Mouse (Mus musculus): ENCODE results near the gene Micu1. TPM values are rescaled to one million over a fixed set of nuclear protein-coding genes. Genes with fewer than 3 reads are reported as not detected.

Gene Micu1
- polyA plus RNA-seq, 1 experiment from 2014 or later: 40.4 TPM

DNA sequence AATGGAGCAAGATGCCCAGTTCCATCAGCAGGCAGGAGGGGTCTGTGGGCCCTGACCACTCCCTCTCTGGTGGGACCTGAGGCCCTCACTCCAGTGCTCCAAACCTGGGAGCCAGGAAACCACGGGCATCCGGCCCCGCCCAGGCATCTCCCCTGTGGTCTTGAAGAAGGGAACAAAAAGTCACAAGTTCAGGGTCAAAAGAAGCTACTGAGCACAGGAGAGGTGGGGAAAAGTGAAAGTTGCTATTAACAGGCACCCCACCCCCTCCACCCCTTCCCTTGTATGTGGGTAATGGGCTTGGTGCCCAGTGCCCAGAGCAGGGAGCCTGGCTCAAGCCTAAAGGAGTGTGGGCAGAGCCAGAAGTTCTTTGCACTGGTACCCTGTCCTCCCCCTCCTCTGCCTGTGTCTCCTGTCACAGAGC, 194.6 kb downstream of the Micu1 start:
- H3K9me3 ChIP-seq (replicated peaks): no peaks in the 10 kb centered on the region
- peak overlapping the region; percentile 72 for H3K27ac ChIP-seq
- H3K9ac ChIP-seq: no peak overlapping the region
- no peaks in the 10 kb centered on the region for H3K27me3 ChIP-seq (replicated peaks)
- H3K4me2 ChIP-seq: no peak overlapping the region
- H3K4me3 ChIP-seq: no peak overlapping the region
- H3K36me3 ChIP-seq: peaks cover 68% of the 10 kb centered on the region
- peaks cover 74% of the 10 kb centered on the region for H3K4me1 ChIP-seq
- no peak for ATAC-seq
- WGBS (ENCODE audit: insufficient replicate concordance): 35% methylated on average over 3 of the region's 3 CpGs

DNA sequence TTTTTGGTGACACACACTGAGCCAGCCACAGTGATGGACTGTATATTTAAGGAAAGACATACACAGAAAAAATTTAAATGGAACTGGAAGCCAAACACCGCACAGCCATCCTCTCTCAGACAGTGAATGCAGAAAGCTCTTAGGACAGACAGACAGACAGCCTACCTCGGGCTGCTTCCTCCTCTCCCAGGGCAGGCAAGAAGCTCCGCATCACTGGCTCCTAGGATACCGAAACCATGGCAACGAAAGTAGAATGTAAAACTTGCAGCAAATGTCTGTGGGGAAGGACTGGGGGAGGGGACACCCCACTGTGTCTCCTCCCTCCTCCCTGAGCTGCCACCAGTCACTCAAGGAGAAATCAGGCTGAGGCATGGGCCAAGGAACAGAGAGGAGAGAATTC, 195.2 kb downstream of the Micu1 start:
- Histone ChIP-seq H3K27ac (peak overlapping the region; percentile 72), H3K36me3 (peaks cover 62% of the 10 kb centered on the region), H3K4me1 (peaks cover 74% of the 10 kb centered on the region), H3K4me2 (no peak overlapping the region), H3K9me3 (replicated peaks) (no peaks in the 10 kb centered on the region), H3K9ac (no peak overlapping the region), H3K4me3 (no peak overlapping the region), H3K27me3 (replicated peaks) (no peaks in the 10 kb centered on the region)
- WGBS (ENCODE audit: insufficient replicate concordance): 63% methylated on average over 5 of the region's 5 CpGs
- no peak for ATAC-seq

DNA sequence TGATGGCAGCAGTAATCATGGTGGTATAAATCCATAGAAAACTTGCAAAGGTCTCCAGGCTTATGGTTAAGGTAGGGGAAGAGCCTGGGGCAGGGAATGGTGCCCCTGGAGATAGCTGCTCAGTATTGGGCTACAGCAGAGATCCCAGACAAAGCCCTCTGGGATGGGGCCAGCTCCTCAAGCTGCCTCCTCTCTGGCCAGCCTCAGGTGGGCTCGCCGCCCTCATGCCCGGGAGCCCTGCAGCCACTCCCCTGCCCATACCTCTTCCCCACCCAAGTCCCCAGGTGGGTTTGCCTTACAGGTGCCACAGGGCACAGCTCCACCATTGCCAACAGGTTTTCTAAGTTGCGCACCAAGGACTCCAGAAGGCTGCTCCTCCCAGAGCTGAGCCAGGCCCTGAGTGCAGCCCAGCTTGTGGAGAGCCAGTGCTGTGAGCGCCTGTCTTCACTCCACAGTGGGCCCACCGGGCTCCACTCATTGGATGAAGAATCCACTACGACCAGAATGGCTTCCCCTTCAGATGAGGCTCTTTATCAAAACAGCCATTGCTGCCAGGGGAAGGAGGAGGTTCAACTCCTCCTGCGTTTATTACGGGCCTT, 196.0 kb downstream of the Micu1 start:
- Histone ChIP-seq H3K4me1 (peaks cover 80% of the 10 kb centered on the region), H3K27me3 (replicated peaks) (no peaks in the 10 kb centered on the region), H3K36me3 (peaks cover 54% of the 10 kb centered on the region), H3K9me3 (replicated peaks) (no peaks in the 10 kb centered on the region), H3K4me3 (0 out of 2 replicates have a peak overlapping the region, but pooled peaks have one; percentile 45), H3K9ac (peak overlapping the region; percentile 81), H3K27ac (peak overlapping the region; percentile 100), H3K4me2 (peak overlapping the region; percentile 74)
- no peak for ATAC-seq
- WGBS (ENCODE audit: insufficient replicate concordance): 66% methylated on average over 9 of the region's 9 CpGs

DNA sequence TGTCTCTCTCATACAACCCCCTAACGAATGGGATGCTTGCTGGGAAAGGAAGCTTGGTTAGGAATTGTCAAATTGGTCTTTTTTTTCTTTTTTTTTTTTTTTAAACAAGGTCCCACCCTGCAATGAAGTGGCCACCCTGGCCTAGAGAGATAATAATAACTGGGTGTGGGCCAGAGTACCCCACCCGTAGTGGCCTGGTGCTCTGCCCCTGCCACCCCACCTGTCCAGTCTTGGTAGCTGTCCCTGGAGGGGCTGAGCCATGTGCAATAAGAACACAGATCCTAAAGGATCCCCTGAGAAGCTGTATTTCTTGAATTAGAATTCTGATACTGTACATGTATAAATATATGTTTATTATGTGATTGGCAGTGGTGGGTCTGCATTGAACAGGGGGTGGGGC, 196.7 kb downstream of the Micu1 start:
- ATAC-seq: peak; percentile 60
- peak overlapping the region; percentile 45 for H3K4me3 ChIP-seq
- 19% methylated on average over 2 of the region's 2 CpGs for WGBS (ENCODE audit: insufficient replicate concordance)
- no peaks in the 10 kb centered on the region for H3K9me3 ChIP-seq (replicated peaks)
- H3K36me3 ChIP-seq: peaks cover 47% of the 10 kb centered on the region
- peak overlapping the region; percentile 100 for H3K27ac ChIP-seq
- H3K9ac ChIP-seq: peak overlapping the region; percentile 81
- peaks cover 79% of the 10 kb centered on the region for H3K4me1 ChIP-seq
- no peaks in the 10 kb centered on the region for H3K27me3 ChIP-seq (replicated peaks)
- peak overlapping the region; percentile 74 for H3K4me2 ChIP-seq

DNA sequence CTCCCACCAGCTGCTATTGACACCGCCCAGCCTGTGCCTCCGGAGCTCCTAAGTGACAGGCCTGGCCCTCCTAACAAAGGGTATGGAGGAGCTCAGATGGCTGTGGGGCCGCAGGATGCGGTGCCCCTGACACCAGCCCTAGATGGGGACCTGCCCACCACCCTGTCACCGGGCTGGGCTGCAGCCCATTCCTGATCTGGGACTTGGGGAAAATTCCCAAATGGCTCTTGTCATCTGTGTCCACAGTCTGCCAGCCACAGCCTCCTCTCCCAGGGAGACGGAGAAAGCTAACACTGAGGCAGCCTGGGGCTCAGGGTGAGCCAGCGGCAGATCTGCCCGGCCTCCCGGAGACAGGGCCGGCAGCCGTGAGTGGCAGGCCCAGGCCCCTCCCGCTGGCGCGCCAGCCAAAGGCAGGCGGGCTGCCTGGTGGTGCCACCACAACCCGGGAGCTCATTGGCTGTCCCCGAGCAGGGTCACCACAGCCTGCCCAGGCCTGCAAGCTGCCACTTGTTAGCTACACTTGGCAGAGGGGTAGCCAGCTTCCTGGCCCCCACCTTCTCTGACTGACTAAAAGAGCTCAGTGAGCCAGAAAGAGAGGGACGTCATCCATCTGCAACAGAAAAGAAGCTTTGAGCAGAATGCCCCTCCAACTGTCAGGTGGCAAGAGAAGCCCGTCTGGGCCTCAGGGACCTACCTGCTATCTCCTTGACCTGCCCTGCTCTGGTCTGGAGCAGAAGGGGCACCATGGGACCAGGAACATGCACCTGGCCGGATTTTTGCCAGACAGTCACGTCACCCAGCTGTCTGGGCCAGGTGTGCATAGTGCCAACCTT, 197.3 kb downstream of the Micu1 start:
- ATAC-seq: peak; percentile 93
- peak overlapping the region; percentile 74 for H3K4me2 ChIP-seq
- no peaks in the 10 kb centered on the region for H3K27me3 ChIP-seq (replicated peaks)
- H3K36me3 ChIP-seq: peaks cover 41% of the 10 kb centered on the region
- peak overlapping the region; percentile 81 for H3K9ac ChIP-seq
- peak overlapping the region; percentile 45 for H3K4me3 ChIP-seq
- H3K4me1 ChIP-seq: peaks cover 73% of the 10 kb centered on the region
- WGBS (ENCODE audit: insufficient replicate concordance): 11% methylated on average over 21 of the region's 21 CpGs
- peak overlapping the region; percentile 100 for H3K27ac ChIP-seq
- H3K9me3 ChIP-seq (replicated peaks): no peaks in the 10 kb centered on the region

DNA sequence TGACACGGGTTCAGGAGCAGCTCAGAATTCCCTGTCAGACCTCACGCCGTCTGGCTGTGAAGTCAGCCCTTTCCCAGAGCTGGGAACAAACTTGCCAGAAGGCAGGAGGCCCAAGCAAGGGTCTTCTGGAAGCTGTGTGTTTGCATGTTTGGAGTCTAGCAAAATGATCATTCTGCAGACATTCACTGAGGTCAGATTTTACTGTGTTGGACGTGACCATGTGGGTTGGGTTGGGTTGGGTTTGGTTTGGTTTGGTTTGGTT, 197.8 kb downstream of the Micu1 start:
- peak overlapping the region; percentile 81 for H3K9ac ChIP-seq
- 57% methylated on average over 4 of the region's 4 CpGs for WGBS (ENCODE audit: insufficient replicate concordance)
- no peaks in the 10 kb centered on the region for H3K27me3 ChIP-seq (replicated peaks)
- peak overlapping the region; percentile 45; the same call in 1 of the 2 replicates for H3K4me3 ChIP-seq
- no peak for ATAC-seq
- peaks cover 36% of the 10 kb centered on the region for H3K36me3 ChIP-seq
- peaks cover 67% of the 10 kb centered on the region for H3K4me1 ChIP-seq
- peak overlapping the region; percentile 74 for H3K4me2 ChIP-seq
- peak overlapping the region; percentile 100 for H3K27ac ChIP-seq
- H3K9me3 ChIP-seq (replicated peaks): no peaks in the 10 kb centered on the region

DNA sequence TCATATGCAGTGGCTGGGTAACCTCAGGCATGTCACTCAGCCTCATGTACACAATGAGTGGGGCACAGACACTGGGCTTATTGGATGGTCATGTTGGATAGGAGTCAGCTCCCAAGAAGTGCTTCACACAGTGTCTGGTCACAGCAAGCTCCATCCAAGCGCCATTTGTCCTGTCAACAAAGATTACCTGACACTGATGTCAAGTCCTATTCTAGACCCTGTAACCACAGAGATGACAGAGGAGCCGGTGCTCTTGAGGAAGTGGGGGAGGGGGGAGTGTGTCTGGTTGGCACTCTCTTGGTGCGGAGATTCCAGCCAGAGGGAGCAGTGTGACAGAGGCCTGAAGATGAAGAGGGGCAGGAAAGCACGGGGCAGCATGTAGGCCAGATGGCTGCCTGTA, 198.7 kb downstream of the Micu1 start:
- 43% methylated on average over 4 of the region's 4 CpGs for WGBS (ENCODE audit: insufficient replicate concordance)
- H3K4me2 ChIP-seq: peak overlapping the region; percentile 74; the same call in 1 of the 2 replicates
- peaks cover 64% of the 10 kb centered on the region for H3K4me1 ChIP-seq
- peaks cover 27% of the 10 kb centered on the region for H3K36me3 ChIP-seq
- H3K9me3 ChIP-seq (replicated peaks): no peaks in the 10 kb centered on the region
- H3K4me3 ChIP-seq: no peak overlapping the region
- H3K27me3 ChIP-seq (replicated peaks): no peaks in the 10 kb centered on the region
- peak overlapping the region; percentile 81; the same call in 1 of the 2 replicates for H3K9ac ChIP-seq
- H3K27ac ChIP-seq: peak overlapping the region; percentile 100
- no peak for ATAC-seq

DNA sequence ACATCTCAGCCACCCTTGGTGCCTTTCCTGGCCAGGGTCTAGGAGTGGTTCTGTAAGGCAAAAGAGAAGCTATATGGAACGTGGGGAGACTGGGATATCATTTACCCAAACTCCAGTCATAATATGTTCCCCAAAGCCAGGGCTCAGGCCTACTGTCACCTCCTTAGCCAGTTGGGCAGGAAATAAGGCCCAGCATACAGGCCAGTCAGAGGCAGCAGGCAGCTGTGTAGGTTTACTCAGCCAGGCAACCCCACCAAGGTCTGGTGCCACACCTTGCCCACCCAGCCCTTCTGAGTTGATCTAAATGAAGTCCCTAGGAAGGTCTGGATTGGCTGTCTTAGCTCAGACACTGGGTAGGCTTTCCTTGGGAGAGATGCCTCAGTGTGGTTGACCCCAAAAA, 199.2 kb downstream of the Micu1 start:
- Histone ChIP-seq H3K27ac (peak overlapping the region; percentile 67), H3K27me3 (replicated peaks) (no peaks in the 10 kb centered on the region), H3K36me3 (peaks cover 22% of the 10 kb centered on the region), H3K4me2 (no peak overlapping the region), H3K4me3 (no peak overlapping the region), H3K9me3 (replicated peaks) (no peaks in the 10 kb centered on the region), H3K4me1 (peaks cover 60% of the 10 kb centered on the region), H3K9ac (no peak overlapping the region)
- ATAC-seq: no peak
- 80% methylated on average over 1 of the region's 1 CpGs for WGBS (ENCODE audit: insufficient replicate concordance)

DNA sequence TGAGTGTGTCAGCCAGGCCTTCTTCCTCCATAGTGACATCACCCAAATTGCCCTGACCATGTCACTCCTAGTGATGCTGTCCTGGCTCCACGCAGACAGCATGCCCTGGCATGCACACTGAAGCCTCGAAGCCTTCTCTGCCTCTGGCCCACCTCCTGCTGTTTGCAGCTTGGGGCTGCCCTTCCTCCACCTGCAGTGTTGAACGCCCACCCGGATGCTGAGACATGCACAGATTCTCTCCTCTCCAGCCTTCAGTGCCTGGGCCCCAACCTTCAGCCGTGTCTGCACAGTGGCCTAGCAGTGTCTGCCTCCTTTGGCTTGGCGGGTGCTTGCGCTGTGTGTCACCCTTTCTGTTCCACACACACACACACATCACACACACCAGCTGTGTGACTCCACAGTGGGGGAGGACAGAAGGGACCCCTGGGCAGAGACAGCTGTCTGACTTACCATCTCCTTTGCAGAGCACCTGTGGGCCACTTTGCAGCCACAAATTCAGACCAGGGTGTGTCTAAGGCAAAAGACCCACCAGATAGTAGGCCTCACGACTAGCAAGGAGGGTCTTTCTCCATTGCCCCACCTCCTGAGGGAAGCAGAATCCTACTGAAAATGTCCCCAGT, 199.8 kb downstream of the Micu1 start:
- no peak overlapping the region for H3K4me3 ChIP-seq
- ATAC-seq: no peak
- H3K9me3 ChIP-seq (replicated peaks): no peaks in the 10 kb centered on the region
- peaks cover 16% of the 10 kb centered on the region for H3K36me3 ChIP-seq
- H3K9ac ChIP-seq: no peak overlapping the region
- peak overlapping the region; percentile 67; the same call in 1 of the 2 replicates for H3K27ac ChIP-seq
- H3K4me2 ChIP-seq: no peak overlapping the region
- H3K27me3 ChIP-seq (replicated peaks): no peaks in the 10 kb centered on the region
- WGBS (ENCODE audit: insufficient replicate concordance): 80% methylated on average over 8 of the region's 8 CpGs
- H3K4me1 ChIP-seq: peaks cover 55% of the 10 kb centered on the region

DNA sequence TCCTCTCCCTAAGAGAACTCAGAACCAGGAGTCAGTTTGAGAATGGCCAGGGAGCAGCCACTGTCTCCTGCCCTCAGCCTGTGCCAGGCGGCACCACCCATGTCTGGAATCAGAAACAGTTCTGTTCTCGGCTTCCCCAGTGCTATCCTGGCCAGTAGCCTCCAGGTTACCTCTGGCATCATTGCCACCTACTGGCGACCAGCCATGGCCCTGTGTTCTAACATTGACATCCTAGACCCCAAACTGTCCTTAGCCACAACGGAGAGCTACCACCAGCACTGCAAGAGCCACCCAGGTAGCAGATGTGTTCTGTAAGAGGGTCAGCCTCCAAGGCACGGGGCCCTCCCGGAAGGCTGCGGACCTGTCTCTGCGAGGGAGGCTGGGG, 200.3 kb downstream of the Micu1 start:
- Histone ChIP-seq H3K4me2 (no peak overlapping the region), H3K9ac (no peak overlapping the region), H3K27ac (no peak overlapping the region), H3K4me3 (no peak overlapping the region), H3K9me3 (replicated peaks) (no peaks in the 10 kb centered on the region), H3K36me3 (peaks cover 11% of the 10 kb centered on the region), H3K4me1 (peaks cover 55% of the 10 kb centered on the region), H3K27me3 (replicated peaks) (no peaks in the 10 kb centered on the region)
- WGBS (ENCODE audit: insufficient replicate concordance): 72% methylated on average over 8 of the region's 8 CpGs
- ATAC-seq: no peak

DNA sequence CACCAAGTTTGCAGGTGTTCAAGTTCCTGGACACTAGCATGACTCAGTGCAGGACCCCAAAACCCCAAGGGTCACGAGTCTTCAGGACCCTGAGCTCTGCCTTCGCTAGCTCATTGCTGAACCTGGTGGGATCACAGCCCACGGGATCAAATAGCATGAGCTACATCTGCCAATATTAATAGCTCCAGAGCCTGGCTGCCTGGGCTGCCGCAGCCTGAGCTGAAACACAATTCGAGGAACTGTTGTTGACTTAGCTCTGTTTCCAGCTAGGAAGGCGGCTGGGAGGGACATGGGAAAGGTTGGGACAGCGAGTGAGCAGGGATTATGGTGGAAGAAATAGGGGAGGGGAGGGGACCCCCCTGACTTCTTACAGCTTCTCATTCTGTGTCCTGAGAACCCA, 200.9 kb downstream of the Micu1 start:
- Histone ChIP-seq H3K27ac (no peak overlapping the region), H3K27me3 (replicated peaks) (peaks cover 4% of the 10 kb centered on the region), H3K4me3 (no peak overlapping the region), H3K9me3 (replicated peaks) (no peaks in the 10 kb centered on the region), H3K4me2 (no peak overlapping the region), H3K4me1 (peaks cover 56% of the 10 kb centered on the region), H3K36me3 (peaks cover 5% of the 10 kb centered on the region), H3K9ac (no peak overlapping the region)
- ATAC-seq: no peak
- 63% methylated on average over 7 of the region's 7 CpGs for WGBS (ENCODE audit: insufficient replicate concordance)

DNA sequence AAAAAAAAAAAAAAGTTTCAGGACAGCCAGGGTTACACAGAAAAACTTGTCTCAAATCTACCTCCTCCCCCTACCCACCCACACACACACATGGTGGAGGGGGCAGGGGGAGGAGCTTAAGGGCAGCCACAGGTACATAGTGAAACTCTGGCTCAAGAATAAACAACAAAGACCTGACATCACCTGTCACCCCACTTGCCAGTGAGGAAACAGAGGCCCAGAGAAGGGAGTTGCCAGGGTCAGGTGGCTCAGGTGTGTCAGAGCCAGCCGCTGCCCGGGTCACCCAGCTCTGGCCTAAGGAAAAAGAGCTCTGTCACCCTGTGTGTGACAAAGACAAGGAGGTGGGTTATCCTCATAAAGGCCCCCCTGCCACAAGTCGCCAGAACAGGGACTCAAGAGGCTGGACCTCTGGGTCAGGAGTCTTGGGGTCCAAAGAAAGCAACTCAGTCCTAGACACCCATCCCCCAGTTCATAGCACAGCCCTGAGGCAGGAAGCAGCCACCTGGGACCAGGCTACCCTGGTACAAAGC, 204.9 kb downstream of the Micu1 start:
- H3K9ac ChIP-seq: no peak overlapping the region
- H3K4me1 ChIP-seq: peaks cover 54% of the 10 kb centered on the region
- no peaks in the 10 kb centered on the region for H3K9me3 ChIP-seq (replicated peaks)
- no peaks in the 10 kb centered on the region for H3K36me3 ChIP-seq
- H3K4me3 ChIP-seq: no peak overlapping the region
- ATAC-seq: no peak
- 0 out of 2 replicates have a peak overlapping the region, but pooled peaks have one; percentile 22 for H3K4me2 ChIP-seq
- H3K27me3 ChIP-seq (replicated peaks): peaks cover 44% of the 10 kb centered on the region
- peak overlapping the region; percentile 58; the same call in 1 of the 2 replicates for H3K27ac ChIP-seq
- WGBS (ENCODE audit: insufficient replicate concordance): 67% methylated on average over 3 of the region's 3 CpGs
